Mouse (Mus musculus) thymus, adult 2 months (tissue): Measurements from ENCODE around the gene Olfr635.

Source experiments
- CTCF ChIP-seq: fragments of 200-500 bp; IDR thresholded peaks from 2 replicates; pipeline ENCODE4 v1.5.1; 2012; ENCODE audit warnings: mild to moderate bottlenecking, control low read depth, low read length, moderate library complexity, borderline replicate concordance; ENCODE audit not compliant: control insufficient read depth, poor library complexity, insufficient read depth; ENCODE audit errors: extremely low read depth
- POLR2A ChIP-seq: fragments of 200-500 bp; IDR thresholded peaks from 2 replicates; pipeline ENCODE4 v1.6.1; 2012; ENCODE audit warnings: mild to moderate bottlenecking, low read length, control low read depth, moderate library complexity; ENCODE audit not compliant: control insufficient read depth, poor library complexity, insufficient read depth; ENCODE audit errors: extremely low read depth

DNA sequence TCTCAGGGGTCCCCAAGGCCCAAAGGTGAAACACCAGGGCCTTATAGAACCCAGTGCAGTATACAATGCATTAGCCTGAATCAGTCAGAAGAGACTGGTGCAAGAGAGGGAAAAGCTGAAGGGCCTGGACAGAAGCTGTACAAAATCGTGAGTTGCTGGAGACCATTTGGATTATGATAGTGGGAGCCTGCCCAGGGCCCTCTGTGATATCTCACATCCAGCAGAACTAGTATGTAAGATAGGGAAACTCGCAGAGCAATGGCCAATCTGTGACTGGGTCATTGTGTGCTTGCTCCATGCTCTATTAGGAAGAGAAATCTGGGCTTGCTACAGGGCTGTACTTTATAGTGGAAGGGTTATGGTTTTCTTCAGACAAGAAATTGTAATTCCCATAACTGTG is 36.7 kb upstream of the Olfr635 start, which contains the start of gene Olfr632:
- no peak for TF ChIP-seq POLR2A
- TF ChIP-seq CTCF: no peak
